Mouse (Mus musculus) embryonic facial prominence, embryonic 11.5 days (tissue): ENCODE results near the gene Elmo1. TPM values are rescaled to one million over a fixed set of nuclear protein-coding genes. Genes with fewer than 3 reads are reported as not detected.

Experiments used
- ATAC-seq: fragments of 200-750 bp; cut with Nextera tagmentation; replicated peaks from 2 replicates; pipeline ENCODE4 v1.8.0; 2017; ENCODE audit warnings: low read depth; ENCODE audit not compliant: insufficient number of reproducible peaks, low FRiP score, low TSS enrichment
- DNase-seq: peaks from one replicate; pipeline ENCODE4 v3.0.0-alpha.2; 2015; ENCODE audit warnings: low spot score
- H3K27ac ChIP-seq: fragments of 300-500 bp; sonication (generic); replicated peaks from 2 replicates; pipeline ENCODE4 v1.5.1; 2014; ENCODE audit warnings: mild to moderate bottlenecking, low read depth, low read length, control low read depth
- H3K27me3 ChIP-seq: fragments of 300-500 bp; sonication (generic); 2 replicates; pipeline ENCODE4 v1.6.1; 2014; ENCODE audit warnings: mild to moderate bottlenecking, low read length, moderate library complexity, mixed read lengths; ENCODE audit not compliant: control insufficient read depth, insufficient read depth
- H3K36me3 ChIP-seq: fragments of 300-500 bp; sonication (generic); replicated peaks from 2 replicates; pipeline ENCODE4 v1.6.1; 2014; ENCODE audit warnings: low read depth, mild to moderate bottlenecking, low read length, moderate library complexity, mixed read lengths; ENCODE audit not compliant: control insufficient read depth, insufficient read depth
- H3K4me1 ChIP-seq: fragments of 300-500 bp; sonication (generic); 2 replicates; pipeline ENCODE4 v1.6.1; 2014; ENCODE audit warnings: low read length, mixed read lengths; ENCODE audit not compliant: control insufficient read depth, insufficient read depth
- H3K4me2 ChIP-seq: fragments of 300-500 bp; sonication (generic); 2 replicates; pipeline ENCODE4 v1.6.1; 2014; ENCODE audit warnings: low read depth, mild to moderate bottlenecking, control low read depth, low read length, moderate library complexity
- H3K4me3 ChIP-seq: fragments of 300-500 bp; sonication (generic); 2 replicates; pipeline ENCODE4 v1.5.1; 2014; ENCODE audit warnings: low read depth, low read length, control low read depth
- H3K9ac ChIP-seq: fragments of 300-500 bp; sonication (generic); replicated peaks from 2 replicates; pipeline ENCODE4 v1.6.1; 2014; ENCODE audit warnings: mild to moderate bottlenecking, control low read depth, low read length
- H3K9me3 ChIP-seq: fragments of 300-500 bp; sonication (generic); replicated peaks from 2 replicates; pipeline ENCODE4 v1.6.1; 2016; ENCODE audit warnings: mild to moderate bottlenecking, low read length, inconsistent platforms, mixed read lengths; ENCODE audit not compliant: control insufficient read depth
- WGBS: fragments of 180-500 bp; shearing (Covaris S2); extraction: QIAGEN DNeasy Blood & Tissue Kit; methylation state at CpG from one replicate; pipeline ENCODE4 v1.1.7; 2014; 5-methylcytosine and 5-hydroxymethylcytosine counted together
- polyA plus RNA-seq: library from polyadenylated mRNA; unstranded; fragments of >200 nt; fragmentation: Nextera tagmentation; extraction: Ambion mirVana; gene quantifications from 2 replicates; pipeline ENCODE4 v1.2.1, GENCODE M21; 2014

Elmo1 gene
- polyA plus RNA-seq, 1 experiment from 2014 or later: 8.8 TPM

GRCm38 (mm10) chr13:20163339-20163954 lies 73.1 kb downstream of the Elmo1 start:
- no peak for ATAC-seq
- Histone ChIP-seq H3K9ac (no peak overlapping the region), H3K27me3 (no peaks in the 10 kb centered on the region), H3K4me3 (no peak overlapping the region), H3K4me1 (no peaks in the 10 kb centered on the region), H3K27ac (no peak overlapping the region), H3K9me3 (no peaks in the 10 kb centered on the region), H3K4me2 (no peak overlapping the region), H3K36me3 (no peaks in the 10 kb centered on the region)
- WGBS: 76% methylated on average over 10 of the region's 10 CpGs
- no peak for DNase-seq

GRCm38 (mm10) chr13:20164837-20165236 lies 74.4 kb downstream of the Elmo1 start:
- ATAC-seq: no peak
- Histone ChIP-seq H3K9me3 (no peaks in the 10 kb centered on the region), H3K36me3 (no peaks in the 10 kb centered on the region), H3K4me3 (no peak overlapping the region), H3K9ac (no peak overlapping the region), H3K27ac (no peak overlapping the region), H3K4me2 (no peak overlapping the region), H3K27me3 (no peaks in the 10 kb centered on the region), H3K4me1 (no peaks in the 10 kb centered on the region)
- no peak for DNase-seq
- 84% methylated on average over 2 of the region's 2 CpGs for WGBS

GRCm38 (mm10) chr13:20173987-20174654 lies 83.7 kb downstream of the Elmo1 start:
- Histone ChIP-seq H3K4me3 (no peak overlapping the region), H3K27ac (no peak overlapping the region), H3K4me2 (no peak overlapping the region), H3K9me3 (no peaks in the 10 kb centered on the region), H3K27me3 (no peaks in the 10 kb centered on the region), H3K36me3 (no peaks in the 10 kb centered on the region), H3K4me1 (no peaks in the 10 kb centered on the region), H3K9ac (no peak overlapping the region)
- 27% methylated on average over 10 of the region's 10 CpGs for WGBS
- DNase-seq: no peak
- ATAC-seq: no peak

- ATAC-seq (no peak), DNase-seq (no peak)
- 59% methylated on average over 3 of the region's 3 CpGs for WGBS
- Histone ChIP-seq H3K4me2 (no peak overlapping the region), H3K27me3 (no peaks in the 10 kb centered on the region), H3K9me3 (no peaks in the 10 kb centered on the region), H3K9ac (no peak overlapping the region), H3K36me3 (no peaks in the 10 kb centered on the region), H3K27ac (no peak overlapping the region), H3K4me1 (no peaks in the 10 kb centered on the region), H3K4me3 (no peak overlapping the region)
Measured at GRCm38 (mm10) chr13:20174655-20175280, 84.4 kb downstream of the Elmo1 start.

- ATAC-seq (no peak), DNase-seq (no peak)
- H3K27ac ChIP-seq: no peak overlapping the region
- no peak overlapping the region for H3K4me3 ChIP-seq
- no peaks in the 10 kb centered on the region for H3K9me3 ChIP-seq
- no peak overlapping the region for H3K9ac ChIP-seq
- H3K36me3 ChIP-seq: no peaks in the 10 kb centered on the region
- 84% methylated on average over 5 of the region's 5 CpGs for WGBS
- H3K4me2 ChIP-seq: no peak overlapping the region
- H3K27me3 ChIP-seq: no peaks in the 10 kb centered on the region
- no peaks in the 10 kb centered on the region for H3K4me1 ChIP-seq
Measured at GRCm38 (mm10) chr13:20180738-20181137, 90.3 kb downstream of the Elmo1 start.

GRCm38 (mm10) chr13:20181321-20181720 lies 90.9 kb downstream of the Elmo1 start:
- 75% methylated on average over 4 of the region's 4 CpGs for WGBS
- no peak overlapping the region for H3K4me2 ChIP-seq
- no peaks in the 10 kb centered on the region for H3K9me3 ChIP-seq
- no peak for ATAC-seq
- H3K27me3 ChIP-seq: no peaks in the 10 kb centered on the region
- no peak overlapping the region for H3K27ac ChIP-seq
- H3K9ac ChIP-seq: no peak overlapping the region
- no peaks in the 10 kb centered on the region for H3K4me1 ChIP-seq
- DNase-seq: no peak
- H3K4me3 ChIP-seq: no peak overlapping the region
- H3K36me3 ChIP-seq: no peaks in the 10 kb centered on the region

GRCm38 (mm10) chr13:20182239-20182825 lies 91.9 kb downstream of the Elmo1 start:
- no peak overlapping the region for H3K9ac ChIP-seq
- 41% methylated on average over 6 of the region's 6 CpGs for WGBS
- peak; percentile 26; the same call in 1 of the 2 replicates for ATAC-seq
- DNase-seq: peak; percentile 12
- H3K27me3 ChIP-seq: no peaks in the 10 kb centered on the region
- H3K9me3 ChIP-seq: no peaks in the 10 kb centered on the region
- no peaks in the 10 kb centered on the region for H3K36me3 ChIP-seq
- no peak overlapping the region for H3K4me3 ChIP-seq
- H3K4me1 ChIP-seq: no peaks in the 10 kb centered on the region
- no peak overlapping the region; the same call in 1 of the 2 replicates for H3K27ac ChIP-seq
- no peak overlapping the region for H3K4me2 ChIP-seq
